ENCODE assay signal across 16 mouse cellular contexts in genomic region chr17:26894342-26894741, GRCm38 (mm10). TPM values are rescaled to one million over a fixed set of nuclear protein-coding genes. Genes with fewer than 3 reads are reported as not detected.
DNase-seq lines count a peak whose midpoint lies in the region; ATAC-seq and TF ChIP-seq lines count a peak whose summit lies in the region.
"Had no signal": no experiment of that assay in that cellular context is flagged by ENCODE, and none has a peak within 500 bp of the region (broad histone marks: within the 10 kb centered on the region; RNA-seq: fewer than 3 reads in every experiment).

No protein-coding gene starts in this region.

- WGBS in forebrain, embryonic 14.5 days, result 80% methylated on average over 6 of the region's 6 CpGs
- WGBS in forebrain, embryonic 12.5 days, result 83% methylated on average over 6 of the region's 6 CpGs
- 53% methylated on average over 6 of the region's 6 CpGs for WGBS in hindbrain, postnatal 0 days
- WGBS in hindbrain, embryonic 12.5 days, result 75% methylated on average over 6 of the region's 6 CpGs
- 81% methylated on average over 6 of the region's 6 CpGs for WGBS in hindbrain, embryonic 11.5 days

- no peak for ATAC-seq in forebrain, embryonic 14.5 days
- ATAC-seq in forebrain, embryonic 12.5 days (ENCODE audit: low FRiP score), result no peak
- ATAC-seq in hindbrain, postnatal 0 days, result 0 out of 2 replicates have a peak, but pooled peaks have one; percentile 33
- no peak for ATAC-seq in hindbrain, embryonic 12.5 days (ENCODE audit: low FRiP score)
- ATAC-seq in hindbrain, embryonic 11.5 days (ENCODE audit: low FRiP score), result no peak
- ATAC-seq: activated CD4-positive, CD25-positive, alpha-beta regulatory T cell, adult 4 months; intestine, postnatal 0 days; midbrain, embryonic 13.5 days had no signal

- 0 out of 2 replicates have a peak, but pooled peaks cover 4% of the 10 kb centered on the region for H3K27me3 ChIP-seq in forebrain, embryonic 14.5 days (replicated peaks; ENCODE audit: control insufficient read depth, insufficient read depth, low read length)
- peaks cover 12% of the 10 kb centered on the region; the same call in 1 of the 2 replicates for H3K27me3 ChIP-seq in forebrain, embryonic 12.5 days
- no peaks in the 10 kb centered on the region; the same call in 1 of the 2 replicates for H3K27me3 ChIP-seq in hindbrain, postnatal 0 days (ENCODE audit: insufficient read depth, low read length)
- H3K27me3 ChIP-seq in hindbrain, embryonic 12.5 days, result peaks cover 18% of the 10 kb centered on the region
- no peaks in the 10 kb centered on the region for H3K27me3 ChIP-seq in hindbrain, embryonic 11.5 days (ENCODE audit: control insufficient read depth, insufficient read depth, low read length)
- H3K27me3 ChIP-seq: midbrain, embryonic 13.5 days had no signal

- no peak overlapping the region for H3K4me2 ChIP-seq in forebrain, embryonic 14.5 days (ENCODE audit: low read length)
- H3K4me2 ChIP-seq in forebrain, embryonic 12.5 days, result no peak overlapping the region
- H3K4me2 ChIP-seq in hindbrain, postnatal 0 days (ENCODE audit: low read depth, low read length), result no peak overlapping the region
- H3K4me2 ChIP-seq in hindbrain, embryonic 12.5 days (replicated peaks), result no peak overlapping the region
- H3K4me2 ChIP-seq in hindbrain, embryonic 11.5 days (replicated peaks; ENCODE audit: low read depth, low read length), result no peak overlapping the region
- H3K4me2 ChIP-seq: liver, embryonic 15.5 days; midbrain, embryonic 13.5 days had no signal

- H3K4me1 ChIP-seq in forebrain, embryonic 14.5 days (ENCODE audit: control insufficient read depth, insufficient read depth, low read length), result peaks cover 16% of the 10 kb centered on the region
- H3K4me1 ChIP-seq in forebrain, embryonic 12.5 days, result peaks cover 16% of the 10 kb centered on the region
- peaks cover 10% of the 10 kb centered on the region for H3K4me1 ChIP-seq in hindbrain, postnatal 0 days (ENCODE audit: insufficient read depth, low read length)
- H3K4me1 ChIP-seq in hindbrain, embryonic 12.5 days, result peaks cover 21% of the 10 kb centered on the region
- peaks cover 2% of the 10 kb centered on the region; the same call in 1 of the 2 replicates for H3K4me1 ChIP-seq in hindbrain, embryonic 11.5 days (replicated peaks; ENCODE audit: control insufficient read depth, insufficient read depth, low read length)
- H3K4me1 ChIP-seq: liver, embryonic 15.5 days had no signal

- intact Hi-C loops in left cerebral cortex, postnatal 25 days (cut with DNase I), result no loop called here

- peak; percentile 22 for DNase-seq in forebrain, embryonic 14.5 days (ENCODE audit: low spot score)
- DNase-seq in hindbrain, postnatal 0 days (ENCODE audit: low spot score), result peak; percentile 37
- peak; percentile 27 for DNase-seq in retina, postnatal 1 day
- DNase-seq in retina, embryonic 14.5 days (ENCODE audit: low spot score), result no peak
- peak; percentile 42 to 80 for DNase-seq in left cerebral cortex, postnatal 25 days (ENCODE audit: low spot score in 2 of 2)
- DNase-seq in hindbrain, embryonic 11.5 days (ENCODE audit: low spot score), result no peak
- DNase-seq: cerebellum, postnatal 10 days; heart, adult 18-20 months had no signal

- TF ChIP-seq CTCF in hindbrain, postnatal 0 days (IDR thresholded peaks at IDR 0.05; ENCODE audit: low read depth), result no peak

- no peak overlapping the region for H3K9ac ChIP-seq in forebrain, embryonic 14.5 days (ENCODE audit: low read length)
- H3K9ac ChIP-seq in forebrain, embryonic 12.5 days, result no peak overlapping the region
- no peak overlapping the region for H3K9ac ChIP-seq in hindbrain, postnatal 0 days (replicated peaks; ENCODE audit: low read length)
- no peak overlapping the region for H3K9ac ChIP-seq in hindbrain, embryonic 12.5 days
- no peak overlapping the region for H3K9ac ChIP-seq in hindbrain, embryonic 11.5 days (ENCODE audit: low read depth, low read length)
- H3K9ac ChIP-seq: liver, embryonic 15.5 days; midbrain, embryonic 13.5 days had no signal

- H3K36me3 ChIP-seq in forebrain, embryonic 14.5 days (ENCODE audit: control insufficient read depth, insufficient read depth, low read length), result no peaks in the 10 kb centered on the region
- no peaks in the 10 kb centered on the region for H3K36me3 ChIP-seq in forebrain, embryonic 12.5 days (replicated peaks)
- H3K36me3 ChIP-seq in hindbrain, postnatal 0 days (ENCODE audit: insufficient read depth, low read length), result no peaks in the 10 kb centered on the region
- H3K36me3 ChIP-seq in hindbrain, embryonic 12.5 days, result no peaks in the 10 kb centered on the region
- no peaks in the 10 kb centered on the region for H3K36me3 ChIP-seq in hindbrain, embryonic 11.5 days (ENCODE audit: control insufficient read depth, insufficient read depth, low read length)
- H3K36me3 ChIP-seq: liver, embryonic 15.5 days; midbrain, embryonic 13.5 days had no signal

- H3K9me3 ChIP-seq in forebrain, embryonic 14.5 days (replicated peaks; ENCODE audit: control insufficient read depth, low read length), result no peaks in the 10 kb centered on the region
- H3K9me3 ChIP-seq in forebrain, embryonic 12.5 days, result no peaks in the 10 kb centered on the region
- H3K9me3 ChIP-seq in hindbrain, postnatal 0 days (ENCODE audit: low read length), result no peaks in the 10 kb centered on the region
- H3K9me3 ChIP-seq in hindbrain, embryonic 12.5 days (replicated peaks), result no peaks in the 10 kb centered on the region
- H3K9me3 ChIP-seq in hindbrain, embryonic 11.5 days (ENCODE audit: control insufficient read depth, low read length), result no peaks in the 10 kb centered on the region
- H3K9me3 ChIP-seq: liver, embryonic 15.5 days; midbrain, embryonic 13.5 days had no signal

- no peak overlapping the region for H3K4me3 ChIP-seq in forebrain, embryonic 14.5 days (ENCODE audit: low read depth, low read length)
- no peak overlapping the region for H3K4me3 ChIP-seq in forebrain, embryonic 12.5 days (replicated peaks)
- no peak overlapping the region for H3K4me3 ChIP-seq in hindbrain, postnatal 0 days (ENCODE audit: low read length)
- H3K4me3 ChIP-seq in hindbrain, embryonic 12.5 days, result no peak overlapping the region
- no peak overlapping the region for H3K4me3 ChIP-seq in hindbrain, embryonic 11.5 days (ENCODE audit: low read depth, low read length)
- H3K4me3 ChIP-seq: liver, embryonic 15.5 days; midbrain, embryonic 13.5 days had no signal

- no peak overlapping the region for H3K27ac ChIP-seq in forebrain, embryonic 14.5 days (ENCODE audit: low read depth, low read length)
- no peak overlapping the region for H3K27ac ChIP-seq in forebrain, embryonic 12.5 days
- H3K27ac ChIP-seq in hindbrain, postnatal 0 days, result no peak overlapping the region
- no peak overlapping the region for H3K27ac ChIP-seq in hindbrain, embryonic 12.5 days
- no peak overlapping the region for H3K27ac ChIP-seq in hindbrain, embryonic 11.5 days (ENCODE audit: low read depth, low read length)
- H3K27ac ChIP-seq: liver, embryonic 15.5 days; midbrain, embryonic 13.5 days had no signal

RNA-seq across cellular contexts. Expression of gene Kifc5b, which starts 22.5 kb away (rescaled TPM):
- 2.4 and 3.0 TPM in 2 replicates for polyA plus RNA-seq in forebrain, embryonic 14.5 days (2014; fragmentation: Nextera tagmentation; extraction: Ambion mirVana)
- polyA plus RNA-seq in forebrain, embryonic 12.5 days (2016; fragmentation: Nextera tagmentation; extraction: Ambion mirVana), result 9.7 and 9.8 TPM in 2 replicates
- 1.6 and 4.7 TPM in 2 replicates for total RNA-seq in hindbrain, postnatal 0 days (2014; rRNA removed)
- 3.2 TPM in 2 replicates for polyA plus RNA-seq in hindbrain, postnatal 0 days (2015; fragmentation: Nextera tagmentation; extraction: Ambion mirVana)
- polyA plus RNA-seq in hindbrain, embryonic 12.5 days (2016; fragmentation: Nextera tagmentation; extraction: Ambion mirVana), result 5.4 and 5.5 TPM in 2 replicates
- 1 to 10 TPM; 3.1 to 3.9 TPM for total RNA-seq in left cerebral cortex, postnatal 25 days (2021)
- polyA plus RNA-seq in hindbrain, embryonic 11.5 days (2014; fragmentation: Nextera tagmentation; extraction: Ambion mirVana), result 4.6 and 5.9 TPM in 2 replicates

RNA-seq across cellular contexts. Expression of gene Phf1, which starts 38.5 kb away (rescaled TPM):
- 10.0 and 12.1 TPM in 2 replicates for polyA plus RNA-seq in forebrain, embryonic 14.5 days (2014; fragmentation: Nextera tagmentation; extraction: Ambion mirVana)
- polyA plus RNA-seq in forebrain, embryonic 12.5 days (2016; fragmentation: Nextera tagmentation; extraction: Ambion mirVana), result 8.6 and 8.8 TPM in 2 replicates
- total RNA-seq in hindbrain, postnatal 0 days (2014; rRNA removed), result 45.7 and 49.5 TPM in 2 replicates
- polyA plus RNA-seq in hindbrain, postnatal 0 days (2015; fragmentation: Nextera tagmentation; extraction: Ambion mirVana), result 30.0 and 30.8 TPM in 2 replicates
- polyA plus RNA-seq in hindbrain, embryonic 12.5 days (2016; fragmentation: Nextera tagmentation; extraction: Ambion mirVana), result 14.6 and 15.7 TPM in 2 replicates
- total RNA-seq in left cerebral cortex, postnatal 25 days (2021), result 10 to 100 TPM; 24.8 to 25.0 TPM
- polyA plus RNA-seq in hindbrain, embryonic 11.5 days (2014; fragmentation: Nextera tagmentation; extraction: Ambion mirVana), result 4.5 and 5.5 TPM in 2 replicates

RNA-seq across cellular contexts. Expression of gene Cuta, which starts 45.0 kb away (rescaled TPM):
- polyA plus RNA-seq in forebrain, embryonic 14.5 days (2014; fragmentation: Nextera tagmentation; extraction: Ambion mirVana), result 137 and 150 TPM in 2 replicates
- polyA plus RNA-seq in forebrain, embryonic 12.5 days (2016; fragmentation: Nextera tagmentation; extraction: Ambion mirVana), result 155 and 161 TPM in 2 replicates
- total RNA-seq in hindbrain, postnatal 0 days (2014; rRNA removed), result 59.0 and 63.8 TPM in 2 replicates
- 149 and 152 TPM in 2 replicates for polyA plus RNA-seq in hindbrain, postnatal 0 days (2015; fragmentation: Nextera tagmentation; extraction: Ambion mirVana)
- polyA plus RNA-seq in hindbrain, embryonic 12.5 days (2016; fragmentation: Nextera tagmentation; extraction: Ambion mirVana), result 131 and 149 TPM in 2 replicates
- 100 to 1,000 TPM; 111 to 123 TPM for total RNA-seq in left cerebral cortex, postnatal 25 days (2021)
- 135 and 154 TPM in 2 replicates for polyA plus RNA-seq in hindbrain, embryonic 11.5 days (2014; fragmentation: Nextera tagmentation; extraction: Ambion mirVana)

RNA-seq across cellular contexts. Expression of gene Syngap1, which starts 46.7 kb away (rescaled TPM):
- 4.2 and 4.9 TPM in 2 replicates for polyA plus RNA-seq in forebrain, embryonic 14.5 days (2014; fragmentation: Nextera tagmentation; extraction: Ambion mirVana)
- polyA plus RNA-seq in forebrain, embryonic 12.5 days (2016; fragmentation: Nextera tagmentation; extraction: Ambion mirVana), result 3.9 and 4.8 TPM in 2 replicates
- total RNA-seq in hindbrain, postnatal 0 days (2014; rRNA removed), result 53.4 and 74.2 TPM in 2 replicates
- polyA plus RNA-seq in hindbrain, postnatal 0 days (2015; fragmentation: Nextera tagmentation; extraction: Ambion mirVana), result 4.4 and 5.3 TPM in 2 replicates
- polyA plus RNA-seq in hindbrain, embryonic 12.5 days (2016; fragmentation: Nextera tagmentation; extraction: Ambion mirVana), result 4.2 and 4.4 TPM in 2 replicates
- total RNA-seq in left cerebral cortex, postnatal 25 days (2021), result 100 to 1,000 TPM; 492 TPM
- 3.4 and 4.7 TPM in 2 replicates for polyA plus RNA-seq in hindbrain, embryonic 11.5 days (2014; fragmentation: Nextera tagmentation; extraction: Ambion mirVana)
- polyA plus RNA-seq: activated CD4-positive, CD25-positive, alpha-beta regulatory T cell, adult 4 months had no signal

RNA-seq across cellular contexts. Expression of gene Nkx2-5, which starts 49.5 kb away (rescaled TPM):
- polyA plus RNA-seq in forebrain, embryonic 14.5 days (2014; fragmentation: Nextera tagmentation; extraction: Ambion mirVana), result not detected in 2 replicates
- not detected in 2 replicates for polyA plus RNA-seq in forebrain, embryonic 12.5 days (2016; fragmentation: Nextera tagmentation; extraction: Ambion mirVana)
- not detected in 2 replicates for total RNA-seq in hindbrain, postnatal 0 days (2014; rRNA removed)
- not detected in 2 replicates for polyA plus RNA-seq in hindbrain, postnatal 0 days (2015; fragmentation: Nextera tagmentation; extraction: Ambion mirVana)
- not detected in 2 replicates for polyA plus RNA-seq in hindbrain, embryonic 12.5 days (2016; fragmentation: Nextera tagmentation; extraction: Ambion mirVana)
- not detected for total RNA-seq in left cerebral cortex, postnatal 25 days (2021)
- polyA plus RNA-seq in hindbrain, embryonic 11.5 days (2014; fragmentation: Nextera tagmentation; extraction: Ambion mirVana), result not detected in 2 replicates
- total RNA-seq: neutrophil, adult 5-6 weeks had no signal
- polyA plus RNA-seq: activated CD4-positive, CD25-positive, alpha-beta regulatory T cell, adult 4 months; large intestine, adult 2 months; midbrain, embryonic 13.5 days had no signal

Comparison
In these comparisons a context has a peak if more than half of its experiments do, and no peak if none do; other contexts are left out.
1. DNase-seq: peak in forebrain, embryonic 14.5 days (single experiment), hindbrain, postnatal 0 days (single experiment), retina, postnatal 1 day (single experiment) and left cerebral cortex, postnatal 25 days (2 of 2); none in retina, embryonic 14.5 days (single experiment) and hindbrain, embryonic 11.5 days (single experiment).